ENCODE assay signal across 17 mouse cellular contexts in genomic region chr6:122478062-122478461, GRCm38 (mm10). TPM values are rescaled to one million over a fixed set of nuclear protein-coding genes. Genes with fewer than 3 reads are reported as not detected.
"Had no signal": no experiment of that assay in that cellular context is flagged by ENCODE, and none has a peak within 500 bp of the region (broad histone marks: within the 10 kb centered on the region; RNA-seq: fewer than 3 reads in every experiment).

No protein-coding gene starts in this region.

- H3K4me2 ChIP-seq: neural tube, embryonic 12.5 days; neural tube, embryonic 13.5 days; neural tube, embryonic 15.5 days had no signal

- H3K36me3 ChIP-seq: neural tube, embryonic 12.5 days; neural tube, embryonic 13.5 days; neural tube, embryonic 15.5 days had no signal

- H3K27me3 ChIP-seq: neural tube, embryonic 12.5 days; neural tube, embryonic 13.5 days; neural tube, embryonic 15.5 days had no signal

- H3K4me1 ChIP-seq: neural tube, embryonic 12.5 days had no signal

- H3K9me3 ChIP-seq: neural tube, embryonic 12.5 days; neural tube, embryonic 13.5 days; neural tube, embryonic 15.5 days had no signal

- DNase-seq: retina, postnatal 1 day; right cerebral cortex, adult 18-20 months; right cerebral cortex, postnatal 14 days; right cerebral cortex, postnatal 25 days; right cerebral cortex, postnatal 4 days; spleen, adult 18-20 months; thymus, adult 18-20 months; thymus, adult 2 months; thymus, postnatal 14 days; thymus, postnatal 25 days; thymus, postnatal 36 days; thymus, postnatal 4 days had no signal

- H3K9ac ChIP-seq: neural tube, embryonic 12.5 days; neural tube, embryonic 13.5 days; neural tube, embryonic 15.5 days had no signal

- H3K4me3 ChIP-seq: neural tube, embryonic 12.5 days; neural tube, embryonic 13.5 days; neural tube, embryonic 15.5 days had no signal

- H3K27ac ChIP-seq: neural tube, embryonic 12.5 days; neural tube, embryonic 13.5 days; neural tube, embryonic 15.5 days had no signal

RNA-seq across cellular contexts. Expression of gene Rimklb, which starts 20.5 kb away (rescaled TPM):
- polyA plus RNA-seq: small intestine, adult 2 months; spleen, adult 2 months had no signal
